Mouse (Mus musculus): ENCODE data around the gene Dcun1d3.

DNA sequence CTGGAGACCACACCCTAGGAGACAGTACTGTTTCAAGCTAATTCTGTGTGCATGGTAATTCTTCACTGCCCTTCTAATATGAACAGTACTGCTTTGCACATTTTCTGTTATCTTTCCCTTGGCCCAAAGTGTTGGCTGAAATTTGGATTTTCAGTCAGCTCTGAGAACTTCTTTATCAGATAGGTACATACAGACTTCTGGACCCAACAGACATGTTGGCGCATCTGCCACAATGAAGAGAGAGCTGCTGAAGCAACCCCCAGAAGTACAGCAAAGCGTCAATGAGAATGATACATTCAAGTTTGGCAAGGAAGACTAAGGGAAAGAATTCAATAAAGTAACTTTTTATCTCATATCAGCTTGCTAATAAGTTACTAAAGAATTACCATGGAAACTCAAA, 41.7 kb downstream of the Dcun1d3 start:
- TF ChIP-seq POLR2A (IDR thresholded peaks at IDR 0.05; ENCODE audit: insufficient read depth, low read length) (no peak), CTCF (IDR thresholded peaks at IDR 0.05; ENCODE audit: low read depth, low read length) (no peak)

Measured in ES-Bruce4 (cell line).